Mouse (Mus musculus) CH12.LX (cell line): ENCODE measurements around the gene Mink1.

Source experiments
- CHD2 ChIP-seq: IDR thresholded peaks from 2 replicates; pipeline ENCODE4 v1.6.1; 2011; ENCODE audit warnings: low read length, improper control_type of control experiment
- HCFC1 ChIP-seq: IDR thresholded peaks from 2 replicates; pipeline ENCODE4 v1.6.1; 2012; ENCODE audit warnings: low read depth, mild to moderate bottlenecking, inconsistent platforms, low read length, improper control_type of control experiment
- MEF2A ChIP-seq: IDR thresholded peaks from 2 replicates; pipeline ENCODE4 v1.6.1; 2014; ENCODE audit warnings: low read depth, mild to moderate bottlenecking, inconsistent platforms, low read length, improper control_type of control experiment, borderline replicate concordance
- MXI1 ChIP-seq: IDR thresholded peaks from 2 replicates; pipeline ENCODE4 v1.6.1; 2011; ENCODE audit warnings: mild to moderate bottlenecking, low read depth, low read length, improper control_type of control experiment

- TF ChIP-seq MXI1 (no peak), HCFC1 (no peak), CHD2 (no peak), MEF2A (no peak)
These were observed 95.3 kb downstream of the Mink1 start for GRCm38 (mm10) chr11:70657991-70658390.
